Mouse (Mus musculus) right cerebral cortex, postnatal 14 days (tissue): ENCODE results near the gene Cenpc1.
A peak's percentile ranks its signal among the peaks of the same experiment; 100 is the strongest.

Experiments
- DNase-seq: peaks from one replicate; pipeline ENCODE4 v3.0.0; 2022

Cenpc1 gene

DNA sequence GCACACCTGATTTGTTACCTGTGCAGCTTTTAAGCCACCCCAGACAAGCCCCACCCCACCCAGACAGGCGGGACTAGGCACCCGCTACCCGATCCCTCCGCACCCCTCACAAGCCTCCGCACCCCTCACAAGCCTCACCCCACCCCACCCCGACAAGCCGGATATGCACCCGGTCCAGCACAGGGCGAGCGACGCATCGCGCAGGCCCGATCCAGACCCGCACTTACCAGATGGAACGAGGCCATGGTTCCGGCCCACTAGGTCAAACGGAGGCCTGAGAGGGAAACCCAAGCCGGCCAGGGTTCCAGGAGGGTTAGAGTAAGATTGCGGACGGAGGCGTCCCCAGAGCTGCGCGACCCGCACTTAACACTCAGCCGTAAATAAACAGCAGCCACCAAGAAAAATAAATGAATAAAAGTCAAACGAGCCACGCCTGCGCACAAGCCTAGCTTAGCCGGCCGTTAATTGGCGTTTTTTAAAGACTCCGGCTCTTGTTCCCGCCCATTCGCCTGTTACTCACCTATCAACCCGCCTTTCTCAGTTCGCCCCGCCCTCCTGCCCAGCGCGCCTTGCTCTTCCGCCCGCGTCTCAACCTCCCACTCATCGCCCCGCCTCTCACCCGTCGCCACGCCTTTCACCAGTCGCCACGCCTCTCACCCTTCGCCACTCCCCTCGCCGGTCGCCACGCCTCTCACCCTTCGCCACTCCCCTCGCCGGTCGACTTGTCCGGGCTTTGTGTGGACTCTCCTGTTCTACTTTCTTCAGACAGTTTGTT is at the start of gene Cenpc1:
Gene Cenpc1 (minus strand): TSS at position 483 of the 775 bp plus-strand sequence.
- DNase-seq, result peak; percentile 94

GRCm38 (mm10) chr5:86113997-86114396 is 48.6 kb upstream of the Cenpc1 start:
- DNase-seq, result no peak

GRCm38 (mm10) chr5:86113037-86113436 is 47.7 kb upstream of the Cenpc1 start:
- DNase-seq, result no peak

- no peak for DNase-seq
Observed at GRCm38 (mm10) chr5:86111074-86111473, 45.7 kb upstream of the Cenpc1 start.

DNA sequence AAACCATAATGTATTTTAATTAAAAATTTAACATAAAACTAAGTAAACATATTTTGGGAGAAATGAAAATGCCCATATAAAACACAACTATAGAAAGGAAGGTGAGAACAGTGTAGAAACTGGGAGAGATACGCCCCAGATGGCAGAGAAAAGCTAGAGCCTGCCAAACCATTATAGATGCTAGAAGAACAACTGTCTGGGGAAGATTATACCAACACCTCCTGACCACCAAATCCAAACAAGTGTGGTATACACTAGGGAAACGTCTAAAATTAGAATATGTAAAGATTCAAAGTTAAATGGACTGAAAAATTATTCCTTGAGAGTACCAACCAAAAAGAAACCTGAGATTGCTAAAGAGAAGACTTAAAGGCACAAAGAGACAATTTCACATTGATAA is 41.2 kb upstream of the Cenpc1 start:
- DNase-seq, result no peak

DNA sequence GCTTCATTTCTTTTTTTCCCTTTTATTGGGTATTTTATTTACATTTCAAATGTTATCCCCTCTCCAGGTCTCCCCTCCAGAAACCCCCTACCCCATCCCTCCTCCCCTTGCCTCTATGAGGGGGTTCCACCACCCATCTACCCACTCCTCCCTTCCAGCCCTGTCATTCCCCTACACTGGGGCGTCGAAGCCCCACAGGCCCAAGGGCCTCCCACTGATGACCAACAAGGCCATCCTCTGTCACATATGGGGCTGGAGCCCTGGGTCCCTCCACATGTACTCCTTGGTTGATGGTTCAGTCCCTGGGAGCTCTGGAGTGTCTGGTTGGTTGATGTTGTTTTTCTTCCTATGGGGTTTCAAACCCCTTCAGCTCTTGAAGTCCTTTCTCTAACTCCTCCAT is 36.8 kb upstream of the Cenpc1 start:
- no peak for DNase-seq

DNA sequence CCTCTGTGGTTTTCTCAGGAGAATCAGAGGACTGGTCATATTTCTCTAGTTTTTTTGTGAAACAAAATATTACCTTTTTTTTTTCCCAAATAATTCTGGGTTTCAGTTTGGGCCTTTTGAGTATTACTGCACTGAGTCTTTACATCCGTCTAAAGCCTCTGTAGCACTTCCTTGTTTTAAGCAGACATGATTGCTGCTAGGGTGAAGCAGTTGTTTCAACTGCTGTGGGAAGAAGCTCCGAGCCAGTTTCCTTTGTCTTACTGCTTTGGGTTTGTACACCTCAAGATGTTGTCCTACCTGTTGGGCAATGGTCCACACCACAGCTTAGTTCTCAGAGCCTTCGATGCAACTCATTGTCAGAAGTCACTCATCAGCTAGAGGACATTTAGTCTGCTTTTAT is 35.2 kb upstream of the Cenpc1 start:
- no peak for DNase-seq

DNA sequence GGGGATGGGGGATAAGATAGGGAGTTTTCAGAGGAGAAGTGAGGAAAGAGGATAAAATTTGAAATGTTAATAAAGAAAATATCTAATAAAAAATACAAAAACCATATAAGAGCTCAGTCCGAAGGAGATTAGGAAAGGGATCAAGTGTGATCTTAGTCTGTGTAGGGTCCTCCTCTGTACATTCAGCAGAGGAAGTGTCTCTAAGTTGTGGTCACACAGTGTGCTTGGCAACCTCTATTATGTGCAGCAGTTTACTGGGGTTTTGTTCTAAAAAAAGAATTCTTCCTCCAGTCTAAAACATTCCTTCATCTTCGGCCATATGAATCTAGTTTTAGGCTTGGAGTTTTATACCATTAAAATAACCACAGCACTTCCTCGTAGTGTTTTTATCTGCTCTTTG is 33.6 kb upstream of the Cenpc1 start:
- no peak for DNase-seq

DNA sequence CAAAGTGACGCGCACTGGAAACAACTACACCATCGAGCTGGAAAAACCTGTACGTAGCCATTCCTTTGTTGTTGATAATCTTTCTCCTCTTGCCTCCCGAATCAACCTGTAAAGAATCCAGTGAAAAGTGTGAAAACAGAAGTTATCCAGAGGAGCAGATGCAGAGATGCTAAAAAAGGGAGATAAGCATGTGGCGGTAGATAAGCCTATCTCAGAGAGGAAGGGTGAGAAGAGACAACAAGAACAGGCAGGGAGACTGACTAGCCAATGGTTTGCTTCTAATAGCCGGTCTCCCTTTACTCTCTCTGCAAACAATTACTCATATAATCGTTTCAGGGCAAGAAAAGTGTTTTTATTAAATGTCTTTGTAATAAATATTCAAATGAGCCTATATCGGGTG is 29.4 kb upstream of the Cenpc1 start:
- DNase-seq, result no peak

GRCm38 (mm10) chr5:86086751-86087150 is 21.4 kb upstream of the Cenpc1 start:
- DNase-seq, result no peak

- no peak for DNase-seq
Observed at GRCm38 (mm10) chr5:86084979-86085378, 19.6 kb upstream of the Cenpc1 start.

DNA sequence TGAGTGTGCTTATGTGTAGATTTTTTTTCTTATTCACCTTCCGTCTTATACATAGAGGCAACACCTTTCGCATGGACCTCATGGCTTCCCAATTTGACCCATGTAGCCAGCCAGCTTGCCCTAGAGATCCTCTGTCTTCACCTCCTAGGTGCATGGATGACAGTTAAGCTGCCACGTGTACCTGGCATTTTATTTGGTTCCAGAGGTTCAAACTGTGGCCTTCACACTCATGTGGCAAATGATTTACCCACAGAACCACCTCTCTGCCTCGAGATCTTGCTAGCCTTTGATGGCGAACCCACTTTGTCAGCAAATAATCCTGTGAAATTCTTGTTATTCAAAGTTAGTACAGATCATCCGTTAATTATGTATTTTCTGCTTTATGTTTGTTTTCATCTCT is 18.6 kb upstream of the Cenpc1 start:
- no peak for DNase-seq

- no peak for DNase-seq
Observed at GRCm38 (mm10) chr5:86078720-86079334, 13.4 kb upstream of the Cenpc1 start.

GRCm38 (mm10) chr5:86072756-86073386 is 7.5 kb upstream of the Cenpc1 start:
- no peak for DNase-seq

DNA sequence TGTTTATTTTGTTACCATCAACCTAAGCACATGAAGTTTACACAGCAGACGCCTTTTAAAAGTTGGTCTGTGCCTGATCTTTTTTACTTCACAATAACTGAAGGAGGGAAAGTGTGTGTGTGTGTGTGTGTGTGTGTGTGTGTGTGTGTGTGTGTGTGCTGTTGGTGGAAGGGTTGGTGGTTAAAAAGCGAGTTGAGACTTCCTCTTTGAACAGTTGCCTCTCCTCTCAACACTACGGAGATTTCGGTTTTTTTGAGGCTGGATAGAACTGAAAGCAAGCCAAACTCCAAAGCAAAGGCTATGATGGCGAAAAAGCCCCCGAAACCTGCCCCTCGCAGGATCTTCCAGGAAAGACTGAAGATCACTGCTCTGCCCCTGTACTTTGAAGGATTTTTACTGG is 6.2 kb upstream of the Cenpc1 start, which contains the start of gene Stap1:
Gene Stap1 (plus strand): TSS at position 209 of the 400 bp plus-strand sequence.
- DNase-seq, result no peak

DNA sequence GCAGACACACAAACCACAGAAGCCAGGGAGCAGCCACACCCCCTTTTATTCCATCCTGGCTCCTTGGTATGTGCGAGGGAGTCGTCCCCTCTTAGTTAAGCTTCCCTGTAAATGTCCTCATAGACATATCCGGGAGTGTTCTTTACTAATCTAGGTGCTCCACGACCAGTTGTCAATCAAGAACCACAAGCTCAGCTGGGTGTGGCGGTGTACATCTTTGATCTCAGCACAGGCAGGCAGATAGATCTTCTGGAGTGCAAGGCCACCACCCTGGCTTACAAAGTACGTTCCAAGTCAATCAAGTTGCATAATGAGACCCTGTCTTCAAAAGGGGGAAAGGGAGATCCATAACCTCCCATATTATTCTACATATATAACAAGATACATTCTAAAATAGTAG is 3.7 kb upstream of the Cenpc1 start:
- no peak for DNase-seq

DNA sequence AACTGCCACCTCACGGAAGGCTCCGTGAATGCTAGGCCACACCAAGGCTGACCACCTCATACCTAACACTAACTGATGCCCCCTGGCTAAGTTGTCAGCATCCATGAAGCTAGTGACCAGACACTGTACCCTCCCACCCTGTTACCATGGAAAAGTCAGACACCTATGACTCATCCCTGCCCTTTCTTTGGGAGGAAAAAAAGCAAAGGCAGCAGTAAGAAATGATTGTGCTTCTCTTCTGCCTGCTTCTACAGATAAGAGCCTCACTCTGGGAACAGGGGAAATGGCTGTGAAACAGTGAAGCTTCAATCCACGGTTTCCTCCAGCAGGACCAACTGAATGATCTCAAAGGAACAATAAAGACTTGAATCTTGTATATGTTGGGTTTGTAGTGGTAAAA is 3.1 kb upstream of the Cenpc1 start:
- no peak for DNase-seq

- DNase-seq, result peak; percentile 82
Observed at GRCm38 (mm10) chr5:86066551-86066929, 1.2 kb upstream of the Cenpc1 start.

DNA sequence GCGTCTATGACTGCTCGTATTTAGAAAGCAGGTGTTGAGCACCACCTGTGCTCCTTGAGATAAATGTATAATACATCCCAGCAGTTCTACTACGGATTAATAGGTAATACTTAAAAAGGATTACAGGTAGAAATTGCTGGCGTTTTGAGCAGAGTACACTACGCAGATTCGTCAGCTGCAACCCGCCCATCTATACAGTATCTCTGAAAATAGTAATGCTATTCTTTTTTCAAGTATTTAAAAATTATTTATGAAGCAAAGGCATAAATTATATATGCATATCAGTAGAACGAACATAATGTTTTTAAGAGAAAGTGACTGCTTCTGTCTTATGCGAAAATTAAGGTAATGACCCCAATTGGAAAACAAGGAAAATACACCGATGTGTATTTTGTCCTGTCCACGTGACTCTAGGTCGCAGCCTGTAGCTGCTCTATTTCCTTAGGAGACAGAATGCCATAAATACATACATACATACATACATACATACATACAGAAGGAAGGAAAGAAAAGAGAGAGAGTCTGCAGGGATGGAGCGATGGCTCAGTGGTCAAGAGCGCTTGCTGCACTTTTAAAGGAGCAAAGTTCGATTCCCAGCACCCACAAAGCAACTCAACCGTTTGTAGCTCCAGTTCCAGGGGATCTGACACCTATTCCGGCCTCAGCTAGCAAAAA is 630 bp upstream of the Cenpc1 start:
- peak; percentile 18 for DNase-seq

DNA sequence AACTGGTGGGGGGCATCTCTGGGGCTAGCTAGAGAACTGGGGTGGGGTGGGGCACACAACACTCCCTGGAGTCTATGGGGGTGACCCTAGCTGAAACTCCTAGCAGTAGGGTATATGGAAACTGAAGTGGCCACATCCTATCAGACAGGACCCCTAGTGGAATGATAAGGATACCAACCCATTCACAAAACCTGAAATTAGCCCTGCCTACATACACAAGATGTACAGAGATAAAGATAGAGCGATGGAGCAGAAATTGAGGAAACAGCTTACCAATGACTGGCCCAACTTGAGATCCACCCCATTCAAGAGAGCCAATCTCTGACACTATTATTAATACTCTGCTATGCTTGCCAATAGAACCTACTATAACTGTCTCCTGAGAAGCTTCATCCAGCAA is 1.9 kb downstream of the Cenpc1 start:
- DNase-seq, result no peak

DNA sequence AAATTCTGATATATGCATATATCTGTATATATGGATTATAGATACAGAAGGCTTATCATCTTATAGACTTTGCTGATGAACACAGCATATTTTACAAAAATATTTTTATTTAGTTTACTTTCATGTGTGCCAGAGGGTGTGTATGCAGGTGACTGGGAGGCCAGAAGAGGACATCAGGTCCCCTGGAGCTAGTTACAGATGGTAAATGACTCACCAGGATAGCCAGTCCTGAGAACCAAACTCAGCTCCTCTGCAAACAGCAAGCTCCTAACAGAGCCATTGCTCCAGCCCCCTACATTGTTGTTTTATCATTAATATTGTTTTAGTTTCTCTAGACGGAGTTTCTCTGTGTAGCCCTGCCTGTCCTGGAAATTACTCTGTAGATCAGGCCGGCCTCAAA is 35.6 kb downstream of the Cenpc1 start:
- DNase-seq, result no peak

DNA sequence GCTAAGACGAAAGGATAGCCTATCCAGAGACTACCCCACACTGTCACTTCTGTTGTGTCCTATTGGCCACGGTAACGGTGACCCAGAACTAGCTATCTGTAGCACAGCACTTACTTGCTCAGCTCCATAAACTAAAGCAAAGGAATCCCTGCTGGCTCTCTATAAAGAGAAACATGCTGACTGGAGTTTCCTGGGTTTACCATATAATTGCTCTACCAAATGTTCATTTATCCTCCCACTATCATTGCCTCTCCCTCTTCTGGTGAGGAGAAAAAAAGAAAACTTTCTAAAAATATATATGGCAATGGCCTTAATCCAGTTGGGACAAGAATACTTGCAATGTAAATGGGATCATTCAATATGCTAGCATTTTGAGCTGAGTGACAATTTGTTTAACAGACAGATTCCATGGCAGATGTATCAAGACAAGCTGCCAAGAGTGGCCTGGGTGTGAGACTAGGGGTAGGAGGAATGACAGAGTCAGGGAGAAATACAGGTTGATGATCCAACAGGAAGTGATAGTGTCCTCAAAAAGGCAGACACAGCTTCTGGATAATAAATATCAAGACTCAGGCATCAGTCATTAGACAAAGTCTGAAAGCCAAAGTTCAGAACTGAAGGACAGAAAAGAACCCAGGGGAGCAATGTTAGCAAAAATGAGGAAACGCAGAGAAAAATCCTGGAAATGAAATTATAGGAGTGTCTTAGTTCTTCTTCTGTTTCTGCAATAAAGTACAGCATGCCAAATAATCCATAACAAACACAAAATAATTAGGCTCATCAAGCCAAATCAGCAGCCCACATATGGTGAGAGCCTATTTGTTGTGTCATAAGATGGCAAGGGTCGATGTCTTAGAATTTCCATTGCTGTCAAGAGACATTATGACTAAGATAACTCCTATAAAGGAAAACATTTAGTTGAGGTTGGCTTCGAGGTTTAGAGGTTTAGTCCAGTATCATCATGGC is 68.6 kb downstream of the Cenpc1 start:
- no peak for DNase-seq
